Mouse (Mus musculus): ENCODE measurements around the gene Plin5. TPM values are rescaled to one million over a fixed set of nuclear protein-coding genes. Genes with fewer than 3 reads are reported as not detected.

Gene Plin5
- polyA plus RNA-seq, 1 experiment from 2014 or later: 0.64 TPM

GRCm38 (mm10) chr17:56148790-56149618 lies 31.6 kb upstream of the Plin5 start:
- Histone ChIP-seq H3K4me3 (ENCODE audit: low read depth, low read length) (peak overlapping the region; percentile 20; the same call in 1 of the 2 replicates), H3K4me1 (ENCODE audit: control insufficient read depth, insufficient read depth, low read length) (0 out of 2 replicates have a peak, but pooled peaks cover 3% of the 10 kb centered on the region), H3K36me3 (ENCODE audit: control insufficient read depth, insufficient read depth, low read length) (no peaks in the 10 kb centered on the region), H3K27ac (ENCODE audit: low read length) (no peak overlapping the region), H3K9ac (replicated peaks; ENCODE audit: low read depth, low read length) (no peak overlapping the region), H3K4me2 (replicated peaks; ENCODE audit: low read depth, low read length) (peak overlapping the region; percentile 31), H3K9me3 (ENCODE audit: control insufficient read depth, low read depth, low read length) (no peaks in the 10 kb centered on the region), H3K27me3 (ENCODE audit: control insufficient read depth, insufficient read depth, low read length) (peaks cover 19% of the 10 kb centered on the region)
- no peak for ATAC-seq (ENCODE audit: insufficient number of reproducible peaks, insufficient read depth, low FRiP score, low read depth)
- 3% methylated on average over 30 of the region's 30 CpGs for WGBS

GRCm38 (mm10) chr17:56148280-56148679 lies 30.9 kb upstream of the Plin5 start:
- no peak overlapping the region for H3K27ac ChIP-seq (ENCODE audit: low read length)
- peak overlapping the region; percentile 31 for H3K4me2 ChIP-seq (replicated peaks; ENCODE audit: low read depth, low read length)
- H3K4me3 ChIP-seq (ENCODE audit: low read depth, low read length): peak overlapping the region; percentile 20; the same call in 1 of the 2 replicates
- no peaks in the 10 kb centered on the region for H3K36me3 ChIP-seq (ENCODE audit: control insufficient read depth, insufficient read depth, low read length)
- no peak for ATAC-seq (ENCODE audit: insufficient number of reproducible peaks, insufficient read depth, low FRiP score, low read depth)
- H3K4me1 ChIP-seq (ENCODE audit: control insufficient read depth, insufficient read depth, low read length): no peaks in the 10 kb centered on the region
- H3K27me3 ChIP-seq (ENCODE audit: control insufficient read depth, insufficient read depth, low read length): peaks cover 19% of the 10 kb centered on the region
- no peak overlapping the region for H3K9ac ChIP-seq (replicated peaks; ENCODE audit: low read depth, low read length)
- 21% methylated on average over 9 of the region's 9 CpGs for WGBS
- H3K9me3 ChIP-seq (ENCODE audit: control insufficient read depth, low read depth, low read length): no peaks in the 10 kb centered on the region

- Histone ChIP-seq H3K9ac (replicated peaks; ENCODE audit: low read depth, low read length) (no peak overlapping the region), H3K4me2 (replicated peaks; ENCODE audit: low read depth, low read length) (no peak overlapping the region), H3K27ac (ENCODE audit: low read length) (no peak overlapping the region), H3K27me3 (ENCODE audit: control insufficient read depth, insufficient read depth, low read length) (peaks cover 19% of the 10 kb centered on the region), H3K36me3 (ENCODE audit: control insufficient read depth, insufficient read depth, low read length) (no peaks in the 10 kb centered on the region), H3K4me3 (ENCODE audit: low read depth, low read length) (no peak overlapping the region), H3K9me3 (ENCODE audit: control insufficient read depth, low read depth, low read length) (no peaks in the 10 kb centered on the region), H3K4me1 (ENCODE audit: control insufficient read depth, insufficient read depth, low read length) (0 out of 2 replicates have a peak, but pooled peaks cover under 1% of the 10 kb centered on the region)
- ATAC-seq (ENCODE audit: insufficient number of reproducible peaks, insufficient read depth, low FRiP score, low read depth): no peak
- WGBS: 47% methylated on average over 12 of the region's 12 CpGs
These were observed 30.0 kb upstream of the Plin5 start for GRCm38 (mm10) chr17:56147420-56147819.

- H3K4me2 ChIP-seq (replicated peaks; ENCODE audit: low read depth, low read length): no peak overlapping the region
- H3K27me3 ChIP-seq (ENCODE audit: control insufficient read depth, insufficient read depth, low read length): peaks cover 27% of the 10 kb centered on the region
- H3K9ac ChIP-seq (replicated peaks; ENCODE audit: low read depth, low read length): no peak overlapping the region
- H3K36me3 ChIP-seq (ENCODE audit: control insufficient read depth, insufficient read depth, low read length): no peaks in the 10 kb centered on the region
- no peak overlapping the region for H3K27ac ChIP-seq (ENCODE audit: low read length)
- H3K4me1 ChIP-seq (ENCODE audit: control insufficient read depth, insufficient read depth, low read length): peaks cover 8% of the 10 kb centered on the region; the same call in 1 of the 2 replicates
- 26% methylated on average over 9 of the region's 9 CpGs for WGBS
- H3K9me3 ChIP-seq (ENCODE audit: control insufficient read depth, low read depth, low read length): no peaks in the 10 kb centered on the region
- no peak overlapping the region for H3K4me3 ChIP-seq (ENCODE audit: low read depth, low read length)
- no peak for ATAC-seq (ENCODE audit: insufficient number of reproducible peaks, insufficient read depth, low FRiP score, low read depth)
These were observed 28.7 kb upstream of the Plin5 start for GRCm38 (mm10) chr17:56146131-56146530.

GRCm38 (mm10) chr17:56144546-56144945 lies 27.1 kb upstream of the Plin5 start:
- Histone ChIP-seq H3K9me3 (ENCODE audit: control insufficient read depth, low read depth, low read length) (no peaks in the 10 kb centered on the region), H3K4me3 (ENCODE audit: low read depth, low read length) (no peak overlapping the region), H3K4me1 (ENCODE audit: control insufficient read depth, insufficient read depth, low read length) (peaks cover 11% of the 10 kb centered on the region; the same call in 1 of the 2 replicates), H3K9ac (replicated peaks; ENCODE audit: low read depth, low read length) (no peak overlapping the region), H3K27me3 (ENCODE audit: control insufficient read depth, insufficient read depth, low read length) (peaks cover 38% of the 10 kb centered on the region), H3K36me3 (ENCODE audit: control insufficient read depth, insufficient read depth, low read length) (no peaks in the 10 kb centered on the region), H3K4me2 (replicated peaks; ENCODE audit: low read depth, low read length) (no peak overlapping the region), H3K27ac (ENCODE audit: low read length) (no peak overlapping the region)
- no peak for ATAC-seq (ENCODE audit: insufficient number of reproducible peaks, insufficient read depth, low FRiP score, low read depth)
- WGBS: 68% methylated on average over 9 of the region's 9 CpGs

- Histone ChIP-seq H3K4me1 (ENCODE audit: control insufficient read depth, insufficient read depth, low read length) (peaks cover 15% of the 10 kb centered on the region; the same call in 1 of the 2 replicates), H3K9ac (replicated peaks; ENCODE audit: low read depth, low read length) (0 out of 2 replicates have a peak overlapping the region, but pooled peaks have one; percentile 18), H3K4me2 (replicated peaks; ENCODE audit: low read depth, low read length) (peak overlapping the region; percentile 70), H3K27me3 (ENCODE audit: control insufficient read depth, insufficient read depth, low read length) (peaks cover 28% of the 10 kb centered on the region), H3K9me3 (ENCODE audit: control insufficient read depth, low read depth, low read length) (no peaks in the 10 kb centered on the region), H3K27ac (ENCODE audit: low read length) (no peak overlapping the region), H3K4me3 (ENCODE audit: low read depth, low read length) (peak overlapping the region; percentile 35), H3K36me3 (ENCODE audit: control insufficient read depth, insufficient read depth, low read length) (no peaks in the 10 kb centered on the region)
- peak; percentile 19; the same call in 1 of the 2 replicates for ATAC-seq (ENCODE audit: insufficient number of reproducible peaks, insufficient read depth, low FRiP score, low read depth)
- WGBS: under 1% methylated on average over 41 of the region's 47 CpGs
These were observed 24.6 kb upstream of the Plin5 start for GRCm38 (mm10) chr17:56141702-56142605.

GRCm38 (mm10) chr17:56139858-56140595 lies 22.6 kb upstream of the Plin5 start, which contains the start of gene Sema6b:
Sema6b (minus strand) TSS chr17:56140343.
- Histone ChIP-seq H3K4me1 (ENCODE audit: control insufficient read depth, insufficient read depth, low read length) (peaks cover 15% of the 10 kb centered on the region; the same call in 1 of the 2 replicates), H3K4me3 (ENCODE audit: low read depth, low read length) (peak within 1 kb of the TSS; percentile 68), H3K9me3 (ENCODE audit: control insufficient read depth, low read depth, low read length) (no peaks in the 10 kb centered on the region), H3K27me3 (ENCODE audit: control insufficient read depth, insufficient read depth, low read length) (peaks cover 28% of the 10 kb centered on the region), H3K9ac (replicated peaks; ENCODE audit: low read depth, low read length) (no peak within 1 kb of the TSS), H3K27ac (ENCODE audit: low read length) (no peak within 1 kb of the TSS), H3K4me2 (replicated peaks; ENCODE audit: low read depth, low read length) (peak within 1 kb of the TSS; percentile 100), H3K36me3 (ENCODE audit: control insufficient read depth, insufficient read depth, low read length) (no peaks in the 10 kb centered on the region)
- ATAC-seq (ENCODE audit: insufficient number of reproducible peaks, insufficient read depth, low FRiP score, low read depth): 0 out of 2 replicates have a peak, but pooled peaks have one; percentile 3
- 2% methylated on average over 78 of the region's 79 CpGs for WGBS

All from stomach, embryonic 14.5 days (tissue).